Mouse (Mus musculus): ENCODE measurements around the gene Epb41l3.

Epb41l3 gene

DNA sequence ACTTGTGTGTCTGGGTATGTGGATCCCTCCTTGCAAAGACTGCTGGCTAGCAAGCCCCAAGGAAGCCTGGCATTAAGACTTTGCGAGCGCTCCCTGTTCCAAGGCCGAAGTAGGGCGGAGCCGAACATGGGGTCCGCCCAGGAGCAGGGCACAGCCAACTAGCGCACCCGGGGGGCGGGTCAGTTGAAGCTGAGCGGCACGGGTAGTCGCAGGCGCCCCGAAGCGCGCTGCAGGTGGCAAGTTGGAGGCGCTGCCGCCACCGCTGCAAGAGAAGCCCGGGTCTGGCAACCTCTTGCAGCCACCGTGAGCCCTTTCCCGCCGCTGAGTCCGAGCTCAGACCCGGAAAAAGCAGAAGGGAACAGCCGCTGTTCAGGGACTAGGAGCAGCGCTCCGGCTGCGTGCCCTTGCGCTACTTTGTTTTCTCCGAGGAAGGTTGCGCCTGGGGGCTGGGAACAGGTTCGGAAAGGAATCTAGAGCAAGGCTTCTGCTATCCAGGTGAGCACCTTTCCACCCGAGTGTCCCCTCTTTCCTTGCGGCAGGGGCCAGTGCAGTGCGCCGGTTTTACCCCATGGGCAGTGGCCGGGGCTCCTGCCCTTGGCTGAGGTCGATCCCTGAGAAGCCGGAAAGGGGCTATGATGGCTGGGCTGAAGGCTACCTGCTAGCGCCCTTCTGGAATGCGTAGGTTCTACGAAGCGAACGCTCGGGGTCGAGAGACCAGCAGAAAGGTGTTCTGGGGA lies at the start of gene Epb41l3:
Gene Epb41l3, plus strand, starts transcription at position 183 of the 737 bp plus-strand sequence.
- peak; percentile 88 for DNase-seq (ENCODE audit: low spot score)

DNA sequence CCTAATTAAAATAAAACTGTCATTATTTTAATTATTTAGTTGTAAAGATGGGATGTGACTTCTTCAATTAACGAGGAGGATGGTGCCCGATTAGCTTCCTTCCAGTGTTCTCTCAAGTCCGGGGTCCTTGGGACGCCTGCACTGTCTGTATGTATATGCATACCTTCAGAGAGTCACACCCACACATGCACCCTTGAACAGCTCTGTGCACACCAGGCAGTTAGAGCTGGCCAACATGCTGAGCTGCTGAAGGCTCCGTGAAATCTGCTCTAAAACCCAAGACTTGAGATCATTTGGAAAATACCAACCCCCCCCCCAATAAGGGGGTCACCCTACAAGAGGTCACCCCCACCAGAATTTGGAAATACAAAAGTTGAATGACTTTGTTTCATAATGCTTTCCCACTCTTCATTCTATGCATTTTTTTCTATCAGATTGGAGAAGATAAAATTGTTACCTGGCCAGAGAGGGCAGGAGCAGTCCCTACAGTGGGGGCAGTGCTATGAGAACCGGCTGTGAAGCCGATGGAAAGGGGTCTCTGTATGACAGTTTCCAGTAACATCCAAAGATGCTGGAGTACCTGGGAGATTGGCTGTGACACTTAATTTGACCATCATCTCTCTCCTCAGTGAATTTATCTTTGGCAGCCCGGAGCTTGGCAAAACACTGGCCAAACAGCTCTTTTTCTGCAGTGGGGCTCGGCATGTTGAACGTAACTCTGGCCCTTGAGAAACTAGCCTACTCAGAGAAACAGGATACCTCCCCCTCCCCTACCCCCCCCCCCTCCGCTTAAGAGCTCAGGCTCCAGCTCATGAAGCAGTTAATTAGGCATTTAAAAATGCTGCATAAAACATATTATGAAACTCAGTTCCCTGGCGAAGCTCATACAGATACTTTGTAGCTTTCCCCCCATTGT lies 36.5 kb upstream of the Epb41l3 start:
- DNase-seq (ENCODE audit: low spot score), result no peak

DNA sequence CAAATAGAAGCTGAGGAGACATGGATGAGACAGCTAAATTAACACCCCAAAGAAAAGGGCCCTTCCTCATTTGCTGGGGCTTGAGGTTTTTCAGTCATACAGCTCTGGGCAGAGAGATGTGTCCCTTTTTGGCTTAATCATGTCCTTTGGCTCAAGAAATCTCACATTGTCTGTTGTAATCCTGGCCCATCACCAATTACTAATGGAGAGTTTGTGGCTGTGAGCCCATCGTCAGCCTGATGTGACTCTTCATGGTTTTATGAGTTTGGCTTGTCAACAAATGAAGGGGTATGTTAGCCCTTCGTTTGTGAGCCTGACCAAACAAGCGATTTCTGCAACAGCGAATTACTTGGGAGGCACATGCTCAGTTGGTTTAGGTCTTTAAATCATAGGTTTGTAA lies 34.0 kb upstream of the Epb41l3 start:
- no peak for DNase-seq (ENCODE audit: low spot score)

DNA sequence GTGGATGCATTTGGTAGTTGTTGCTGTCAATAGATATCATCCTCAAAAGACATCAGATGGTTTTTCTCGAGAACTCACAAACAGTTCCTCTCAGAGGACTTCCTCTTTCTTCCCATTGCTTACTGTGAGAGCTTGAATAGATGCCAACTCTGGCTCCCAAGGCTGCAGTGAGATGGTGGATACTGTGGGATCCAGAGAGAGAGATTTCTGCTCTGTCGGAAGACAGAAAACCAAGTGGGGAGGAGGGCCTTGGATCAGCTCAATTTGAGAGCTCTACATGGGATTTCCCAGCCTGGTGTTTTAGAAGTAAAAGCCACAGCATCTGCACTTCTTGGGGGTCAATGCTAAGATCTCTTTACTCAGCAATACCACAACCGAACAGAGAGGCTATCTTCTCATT lies 26.7 kb upstream of the Epb41l3 start:
- DNase-seq (ENCODE audit: low spot score), result no peak

DNA sequence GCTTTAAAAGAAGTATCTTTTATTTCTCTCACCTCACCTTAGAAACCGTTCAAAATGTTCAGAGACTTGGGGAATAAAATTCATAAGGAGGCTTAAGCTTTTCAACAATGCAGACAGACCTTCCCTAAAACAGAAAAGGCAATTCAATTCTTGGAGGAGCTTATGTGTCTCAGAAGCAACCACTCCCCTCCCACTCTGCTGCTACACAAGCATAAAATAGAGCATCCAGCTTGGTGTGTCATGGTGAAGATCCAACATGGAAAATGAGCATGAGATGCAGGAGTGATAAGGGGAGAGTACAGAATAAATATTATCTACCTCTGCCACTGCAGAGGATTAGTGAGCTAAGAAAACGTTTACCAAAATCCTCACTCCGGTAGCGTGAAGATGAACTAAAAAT lies 21.5 kb upstream of the Epb41l3 start:
- DNase-seq (ENCODE audit: low spot score), result no peak

DNA sequence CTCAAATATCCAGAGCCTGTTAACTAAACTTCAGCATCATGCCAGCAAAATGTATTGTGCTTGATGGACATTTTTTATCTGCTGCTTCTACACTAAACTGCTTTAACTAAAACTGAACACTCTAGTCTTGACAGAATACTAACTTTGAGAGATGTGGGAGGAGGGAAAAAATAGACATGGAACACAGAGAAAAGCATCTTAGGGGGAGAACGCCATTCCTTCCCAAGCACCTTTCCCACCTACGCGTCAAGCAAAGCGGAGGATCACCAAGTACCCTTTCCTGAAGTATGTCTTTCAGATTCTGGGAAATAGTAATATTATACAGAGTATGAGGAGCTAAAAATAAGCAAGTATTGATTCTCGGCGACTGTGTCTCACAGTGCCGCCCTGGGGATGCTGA lies 15.7 kb upstream of the Epb41l3 start:
- no peak for DNase-seq (ENCODE audit: low spot score)

DNA sequence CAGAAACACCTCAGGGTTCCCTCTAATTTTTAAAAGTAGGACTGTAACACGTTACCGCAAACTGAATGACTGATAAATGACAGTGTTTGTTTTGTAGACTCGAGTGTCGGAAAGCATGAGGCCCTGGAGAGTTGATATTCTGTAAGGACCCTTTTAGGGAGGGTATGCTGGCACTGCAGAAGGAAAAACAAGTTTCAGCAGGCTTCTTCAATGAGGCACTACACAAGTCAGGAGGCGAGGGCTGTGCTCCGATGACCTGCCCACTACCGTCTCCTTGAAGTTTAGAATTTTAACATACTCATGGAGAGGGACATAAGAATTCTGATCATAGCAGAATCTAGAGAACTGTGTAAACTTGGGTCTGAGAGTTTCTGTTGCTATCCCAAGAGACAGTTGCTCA lies 15.1 kb upstream of the Epb41l3 start:
- DNase-seq (ENCODE audit: low spot score), result no peak

DNA sequence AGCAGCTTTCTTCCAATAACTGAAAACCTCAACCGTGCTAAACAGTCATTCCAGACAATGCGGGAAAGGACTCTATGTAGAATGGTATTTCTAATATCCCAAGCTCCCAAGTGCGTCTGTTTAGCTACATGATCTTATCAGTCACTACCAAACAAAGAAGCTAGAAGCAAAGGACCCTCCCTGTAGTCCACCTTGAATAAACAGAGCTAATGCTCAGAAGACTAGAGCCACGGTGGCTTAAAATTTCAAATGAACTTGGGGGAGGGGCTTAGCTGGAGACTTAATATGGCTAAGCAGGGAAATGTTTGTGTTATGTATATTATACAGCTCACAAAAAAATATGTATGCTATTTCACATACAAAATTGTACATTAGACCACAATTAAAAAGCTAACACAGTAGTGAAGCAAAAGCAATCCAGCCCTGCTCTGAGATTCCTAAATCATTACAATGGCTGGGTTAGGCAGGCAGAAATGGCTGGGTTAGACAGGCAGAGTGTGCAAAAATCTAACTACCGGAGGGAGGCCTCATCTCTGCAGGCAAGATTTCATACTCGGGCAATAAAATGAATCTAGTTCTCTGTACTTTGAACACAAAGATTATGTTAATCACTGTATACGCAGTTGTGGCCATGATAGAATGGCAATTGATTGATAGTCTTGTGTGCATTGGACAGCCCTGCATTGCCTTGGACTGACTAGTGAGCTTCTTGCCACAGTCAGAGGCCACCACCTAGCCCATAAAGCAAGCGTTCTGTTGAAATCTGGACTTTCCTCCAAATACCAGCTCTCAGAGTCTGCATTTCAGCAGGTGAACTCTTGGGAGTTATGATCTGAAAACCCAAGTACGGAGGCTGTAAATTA lies 13.4 kb upstream of the Epb41l3 start:
- no peak for DNase-seq (ENCODE audit: low spot score)

DNA sequence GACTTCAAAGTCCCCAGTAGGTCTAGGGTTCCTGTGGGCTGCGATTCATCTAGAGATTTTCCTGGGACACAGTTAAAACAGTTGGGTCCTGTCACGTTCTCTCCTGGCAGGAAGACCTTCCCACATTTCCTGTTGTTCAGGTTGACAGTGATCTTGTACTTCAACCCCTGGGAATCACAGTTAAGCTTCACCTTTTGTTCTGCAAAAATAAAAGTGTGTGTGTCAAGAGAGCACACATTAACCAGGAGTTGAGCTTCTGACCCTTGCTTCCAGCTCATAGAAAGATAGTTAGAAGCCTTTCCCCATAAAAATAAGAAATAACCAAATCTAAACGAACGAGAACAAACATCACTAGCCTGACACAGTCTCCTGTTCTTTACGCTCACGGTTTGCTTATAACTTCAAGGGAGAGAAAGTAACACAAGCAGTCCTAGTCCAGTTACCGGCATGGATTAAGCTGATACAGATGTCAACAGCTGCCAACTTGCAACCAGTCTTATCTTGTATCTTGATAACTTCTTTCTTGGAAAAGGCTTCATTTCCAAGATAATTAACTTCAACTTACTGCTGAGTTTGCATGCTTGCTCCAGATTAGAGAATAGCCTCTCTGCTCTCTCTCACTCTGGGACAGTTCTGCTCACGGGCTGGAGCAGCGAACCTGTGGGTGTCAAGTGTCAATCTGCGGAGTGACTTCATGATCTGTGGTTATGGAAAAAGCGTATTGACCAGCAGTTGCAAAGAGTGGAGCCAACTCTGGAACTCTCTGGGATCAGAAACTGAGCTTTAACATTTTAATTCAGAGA lies 7.3 kb upstream of the Epb41l3 start:
- DNase-seq (ENCODE audit: low spot score), result no peak

DNA sequence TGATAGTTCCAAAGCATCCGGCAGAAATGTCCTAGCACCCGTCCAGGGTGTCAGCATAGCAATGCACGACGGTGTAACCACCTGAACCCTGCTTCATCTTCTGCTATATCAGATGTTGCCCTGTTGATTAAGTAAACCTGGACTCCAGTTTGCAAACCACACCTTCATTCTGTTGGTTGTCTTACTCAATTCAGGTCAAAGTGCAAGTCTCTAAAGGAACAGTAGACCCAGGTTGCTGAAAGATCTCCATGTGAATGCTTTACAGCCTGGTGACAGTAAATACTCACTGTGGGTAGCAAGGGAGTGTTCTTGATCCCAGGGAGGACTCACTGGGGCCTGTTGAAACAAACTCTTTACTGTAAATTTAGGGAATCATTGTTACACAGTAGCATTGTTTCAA lies 1.4 kb upstream of the Epb41l3 start:
- DNase-seq (ENCODE audit: low spot score), result no peak

DNA sequence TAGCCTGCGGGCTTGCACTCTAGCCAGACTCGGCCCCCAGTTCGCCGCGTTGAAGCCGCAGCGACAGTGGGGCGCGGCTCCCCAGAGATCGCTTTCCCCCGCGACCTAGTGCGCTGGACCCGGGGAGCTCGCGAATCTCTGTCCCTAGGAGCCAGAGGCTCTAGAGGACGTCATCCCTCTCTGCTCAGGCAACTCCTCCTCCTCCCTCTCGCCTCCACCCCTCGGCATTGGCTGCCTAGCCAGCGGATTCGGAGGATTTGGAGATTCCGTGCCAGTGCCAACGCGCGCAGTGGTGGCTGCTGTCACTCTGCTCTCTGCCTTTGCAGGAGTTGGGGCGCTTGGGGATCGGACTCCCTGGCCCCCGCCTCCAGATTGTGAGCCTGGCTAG lies 749 bp downstream of the Epb41l3 start:
- peak; percentile 60 for DNase-seq (ENCODE audit: low spot score)

DNA sequence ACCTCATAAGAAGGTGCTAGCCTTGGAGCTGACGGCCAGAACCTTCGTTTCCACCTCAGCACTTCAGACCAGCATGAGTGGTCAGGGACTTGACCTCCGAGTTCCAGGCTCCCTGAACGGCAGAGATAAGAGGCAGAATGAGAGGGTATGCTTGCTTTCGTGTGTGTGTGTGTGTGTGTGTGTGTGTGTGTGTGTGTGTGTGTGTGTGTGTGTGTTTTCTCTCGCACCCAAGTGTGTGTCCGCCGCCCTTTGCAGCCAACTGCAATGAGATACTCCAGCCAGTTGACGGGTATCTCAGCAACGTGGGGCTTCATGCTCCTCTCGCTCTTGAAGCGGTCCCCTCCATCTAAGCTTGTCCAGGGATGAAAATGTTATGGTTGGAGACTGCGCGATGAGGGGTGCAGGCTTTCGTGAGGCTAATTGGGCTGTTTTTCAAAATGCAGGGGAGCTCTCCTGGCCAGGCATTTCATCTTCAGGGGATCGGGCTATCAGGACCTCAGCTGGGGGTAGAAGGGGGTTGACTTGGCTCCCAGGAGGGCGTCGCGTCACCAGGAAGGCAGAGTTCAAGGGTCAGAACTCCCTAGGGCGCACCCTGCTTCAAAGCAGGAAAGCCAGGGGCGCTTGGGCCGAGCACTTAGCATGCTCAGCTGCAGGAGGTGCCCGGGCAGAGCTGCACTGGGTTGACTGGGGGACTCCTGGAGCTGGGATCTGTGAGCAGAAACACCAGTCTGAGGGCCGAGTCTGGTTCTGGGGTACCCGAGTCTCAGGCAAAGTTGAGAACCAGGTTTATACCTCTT lies 1.5 kb downstream of the Epb41l3 start:
- peak; percentile 27 for DNase-seq (ENCODE audit: low spot score)

DNA sequence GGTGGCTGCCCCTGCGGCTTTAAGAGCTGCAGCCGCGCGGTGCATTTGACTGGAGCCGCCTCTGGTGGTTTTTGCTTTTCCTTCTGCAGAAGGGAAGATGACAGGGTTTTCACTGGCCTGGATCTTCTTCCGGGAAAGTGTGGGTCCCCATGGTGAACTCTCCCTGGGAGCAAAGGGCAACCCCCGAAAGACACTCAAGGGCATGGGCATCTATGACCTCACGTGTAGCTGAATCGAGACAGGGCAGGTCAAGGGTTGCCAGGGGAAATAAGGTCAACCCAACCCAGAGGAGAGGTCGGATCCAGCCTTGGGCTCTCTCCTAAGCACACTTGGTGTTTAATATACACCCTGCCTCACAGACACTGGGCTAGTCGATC lies 2.0 kb downstream of the Epb41l3 start:
- DNase-seq (ENCODE audit: low spot score), result no peak

DNA sequence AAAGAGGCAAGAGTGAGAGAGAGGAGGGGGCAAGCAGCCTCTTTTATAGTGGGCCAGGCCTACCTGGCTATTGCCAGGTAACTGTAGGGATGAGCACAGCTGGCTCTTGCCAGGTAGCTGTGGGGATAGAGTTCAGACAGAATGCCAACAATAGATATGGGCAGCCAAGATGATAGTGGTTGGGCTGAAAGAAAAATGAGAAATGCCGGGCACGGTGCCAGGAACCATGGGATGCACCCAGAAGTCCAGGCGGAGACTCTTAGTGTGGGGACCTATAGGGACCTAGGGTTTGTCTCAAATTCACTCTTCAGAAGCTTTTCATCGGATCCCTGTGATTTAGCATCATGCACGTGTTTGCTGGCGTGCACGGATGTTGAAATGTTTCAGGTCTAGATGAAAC lies 6.8 kb downstream of the Epb41l3 start:
- DNase-seq (ENCODE audit: low spot score), result no peak

DNA sequence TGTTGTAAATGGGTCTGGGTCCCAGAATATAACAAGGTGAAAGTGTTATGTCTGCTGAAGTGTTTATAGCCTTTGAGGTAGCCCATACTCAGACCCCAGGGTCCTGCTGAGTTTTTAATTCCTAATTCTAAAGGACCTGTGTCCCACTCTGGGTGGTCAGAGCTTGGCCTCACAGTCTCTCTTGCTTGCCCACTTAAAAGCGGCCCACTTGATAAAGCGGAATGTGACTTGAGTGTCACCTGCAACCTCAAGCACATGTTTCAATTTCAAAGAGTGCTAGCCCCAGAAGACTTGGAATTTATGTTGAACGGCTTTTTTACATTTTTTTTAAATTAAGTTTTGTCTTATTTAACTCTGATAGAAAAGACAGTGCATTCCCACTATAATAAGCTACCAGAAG lies 16.1 kb downstream of the Epb41l3 start:
- no peak for DNase-seq (ENCODE audit: low spot score)

DNA sequence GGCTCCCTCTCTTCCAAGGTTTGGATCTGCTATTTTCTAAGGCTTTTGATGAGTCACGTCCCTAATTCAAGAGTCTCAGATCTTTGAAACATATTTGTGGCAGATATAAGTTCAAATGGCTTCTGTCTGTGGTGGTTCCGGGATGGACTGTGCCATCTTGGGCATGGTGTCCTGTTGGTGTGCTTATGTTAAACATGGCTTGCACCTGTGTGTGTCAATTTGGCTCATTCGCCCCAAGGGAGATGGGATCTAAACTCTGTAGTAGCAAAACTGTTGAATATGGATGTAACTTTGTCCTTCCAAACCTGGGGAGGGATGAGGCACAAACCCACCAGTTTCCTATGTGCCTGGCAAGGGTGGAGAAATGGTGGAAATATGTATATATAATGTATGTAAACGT lies 21.6 kb downstream of the Epb41l3 start:
- DNase-seq (ENCODE audit: low spot score), result no peak

DNA sequence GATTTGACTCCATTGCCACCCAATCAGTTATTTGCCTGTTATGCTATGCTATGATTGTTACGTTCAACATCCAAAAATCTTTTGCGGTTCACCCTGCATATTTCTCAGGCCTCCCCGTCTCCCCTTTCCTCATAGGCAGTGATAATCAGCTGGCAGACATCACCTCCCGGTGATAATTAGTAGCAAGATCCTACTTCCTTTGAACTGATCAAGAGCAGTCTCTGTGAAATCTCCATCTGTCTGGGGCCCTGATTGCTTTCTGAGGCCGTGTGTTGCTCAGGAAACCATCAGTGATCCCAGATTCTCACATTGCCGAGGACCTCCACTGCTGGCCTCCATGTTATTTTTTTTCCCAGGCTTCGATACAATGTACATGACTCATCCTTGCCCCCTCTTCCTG lies 22.5 kb downstream of the Epb41l3 start:
- DNase-seq (ENCODE audit: low spot score), result no peak

DNA sequence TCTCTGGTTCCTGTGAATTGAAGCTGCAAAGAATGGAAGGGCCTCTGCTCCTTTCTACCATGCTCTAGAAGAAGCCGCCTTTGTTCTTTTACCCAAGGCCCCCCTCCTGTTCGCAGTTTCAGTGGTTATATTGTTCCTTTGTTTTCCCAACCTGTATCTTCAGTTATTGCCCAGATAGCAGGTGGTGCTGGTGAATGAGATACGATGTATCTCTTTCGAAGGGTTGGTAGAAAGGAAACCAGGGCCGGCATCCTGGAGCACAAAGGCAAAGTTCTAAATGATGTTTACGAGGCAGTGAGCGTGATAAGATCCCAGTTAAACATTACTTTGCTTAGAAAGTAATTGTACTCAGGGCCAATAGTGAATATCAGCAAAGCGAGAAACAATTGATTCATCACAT lies 27.8 kb downstream of the Epb41l3 start:
- DNase-seq (ENCODE audit: low spot score), result no peak

DNA sequence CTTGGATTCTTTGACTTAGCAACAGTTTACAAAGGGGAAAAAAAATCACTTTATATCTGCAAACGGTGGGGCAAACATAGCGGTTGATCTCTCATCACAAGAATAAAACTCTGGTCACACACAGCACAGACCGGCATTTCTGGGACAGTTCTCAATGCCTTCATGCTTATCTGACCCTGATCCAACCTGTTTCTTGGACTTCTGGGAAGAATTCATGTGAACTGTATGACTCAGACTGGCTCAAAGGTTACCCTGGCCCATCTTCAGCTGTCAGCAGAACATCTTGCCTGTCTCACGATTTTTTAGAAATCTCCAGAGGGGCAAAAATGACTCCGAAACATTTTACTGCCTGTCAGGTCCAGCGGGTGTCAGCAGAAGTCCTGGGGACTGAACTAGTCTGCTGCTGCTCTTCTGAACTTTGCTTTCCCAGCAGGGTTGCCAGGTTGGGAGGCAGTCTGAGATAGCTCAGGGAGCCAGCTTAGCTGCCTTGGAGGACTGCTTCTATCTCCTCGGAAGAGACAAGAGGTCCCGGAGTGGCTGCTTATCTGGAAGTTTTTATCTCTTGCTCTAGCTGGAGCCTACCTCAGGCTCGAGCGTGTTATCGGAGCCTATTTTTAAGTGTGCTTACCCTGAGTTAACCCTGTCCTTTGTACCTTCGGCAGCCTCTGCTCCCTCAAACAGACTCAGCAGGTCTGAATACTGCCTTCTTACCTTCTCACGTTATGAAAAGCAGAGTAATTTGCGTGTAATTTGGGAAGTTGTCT lies 29.7 kb downstream of the Epb41l3 start:
- DNase-seq (ENCODE audit: low spot score), result no peak

DNA sequence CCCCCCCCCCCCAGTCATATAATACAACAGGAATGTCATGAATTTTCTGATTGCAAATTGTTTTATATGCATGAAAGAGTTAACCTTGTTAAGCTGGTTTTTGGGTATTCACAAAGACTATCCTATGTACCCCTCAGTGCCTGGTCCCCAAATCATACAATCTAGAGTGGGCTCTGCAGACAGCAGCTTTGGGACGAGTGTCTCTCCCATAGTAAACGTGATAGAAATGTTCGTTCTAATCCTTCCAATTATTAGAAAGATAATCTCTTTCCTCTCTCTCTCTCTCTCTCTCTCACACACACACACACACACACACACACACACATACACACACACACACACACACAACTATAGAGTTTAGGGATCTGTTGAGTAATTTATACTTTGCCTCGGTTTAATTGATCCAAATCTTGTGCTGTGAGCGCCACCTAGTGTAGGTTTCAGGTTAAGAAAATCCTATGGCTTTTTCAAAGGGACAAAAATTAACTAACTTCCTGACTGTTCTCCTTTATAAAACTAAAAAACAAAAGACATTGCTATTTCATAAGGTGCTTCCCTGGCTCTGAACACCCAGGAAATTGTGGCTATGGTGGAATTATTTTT lies 30.4 kb downstream of the Epb41l3 start:
- DNase-seq (ENCODE audit: low spot score), result peak; percentile 78

All from embryo, embryonic 10.5 days (tissue).